Mouse (Mus musculus): ENCODE measurements at regions not wholly inside any gene's neighbourhood (a gene's known extent, or its start where the extent isn't known, plus 50 kb on each side); places are given as distances from the start of the nearest gene placed in this dataset.

GRCm38 (mm10) chr3:43339101-43339500 is 1596.7 kb downstream of the D3Ertd751e start:
- H3K4me2 ChIP-seq (ENCODE audit: low read length) = no peak overlapping the region
- ATAC-seq (replicated peaks; ENCODE audit: low FRiP score, low read depth) = no peak
- H3K36me3 ChIP-seq (ENCODE audit: insufficient read depth, low read length) = no peaks in the 10 kb centered on the region
- TF ChIP-seq CTCF (IDR thresholded peaks at IDR 0.05; ENCODE audit: low read depth) = no peak
- no peaks in the 10 kb centered on the region for H3K4me1 ChIP-seq (replicated peaks; ENCODE audit: insufficient read depth, low read length)
- no peaks in the 10 kb centered on the region for H3K27me3 ChIP-seq (ENCODE audit: insufficient read depth, low read length)
- DNase-seq (ENCODE audit: low spot score) = no peak
- no peak overlapping the region for H3K27ac ChIP-seq
- H3K9ac ChIP-seq (ENCODE audit: low read depth, low read length) = no peak overlapping the region
- H3K9me3 ChIP-seq (replicated peaks; ENCODE audit: low read length) = no peaks in the 10 kb centered on the region
- H3K4me3 ChIP-seq (replicated peaks; ENCODE audit: low read depth, low read length) = no peak overlapping the region
- 82% methylated on average over 4 of the region's 4 CpGs for WGBS

GRCm38 (mm10) chr3:43342928-43343327 is 1600.5 kb downstream of the D3Ertd751e start:
- 88% methylated on average over 1 of the region's 1 CpGs for WGBS
- Histone ChIP-seq H3K36me3 (ENCODE audit: insufficient read depth, low read length) (no peaks in the 10 kb centered on the region), H3K27ac (no peak overlapping the region), H3K4me2 (ENCODE audit: low read length) (no peak overlapping the region), H3K9ac (ENCODE audit: low read depth, low read length) (no peak overlapping the region), H3K4me1 (replicated peaks; ENCODE audit: insufficient read depth, low read length) (no peaks in the 10 kb centered on the region), H3K4me3 (replicated peaks; ENCODE audit: low read depth, low read length) (no peak overlapping the region), H3K27me3 (ENCODE audit: insufficient read depth, low read length) (no peaks in the 10 kb centered on the region), H3K9me3 (replicated peaks; ENCODE audit: low read length) (no peaks in the 10 kb centered on the region)
- ATAC-seq (replicated peaks; ENCODE audit: low FRiP score, low read depth) (no peak), DNase-seq (ENCODE audit: low spot score) (peak; percentile 2)
- TF ChIP-seq CTCF (IDR thresholded peaks at IDR 0.05; ENCODE audit: low read depth) = 0 out of 2 replicates have a peak, but pooled peaks have one; percentile 16

DNA sequence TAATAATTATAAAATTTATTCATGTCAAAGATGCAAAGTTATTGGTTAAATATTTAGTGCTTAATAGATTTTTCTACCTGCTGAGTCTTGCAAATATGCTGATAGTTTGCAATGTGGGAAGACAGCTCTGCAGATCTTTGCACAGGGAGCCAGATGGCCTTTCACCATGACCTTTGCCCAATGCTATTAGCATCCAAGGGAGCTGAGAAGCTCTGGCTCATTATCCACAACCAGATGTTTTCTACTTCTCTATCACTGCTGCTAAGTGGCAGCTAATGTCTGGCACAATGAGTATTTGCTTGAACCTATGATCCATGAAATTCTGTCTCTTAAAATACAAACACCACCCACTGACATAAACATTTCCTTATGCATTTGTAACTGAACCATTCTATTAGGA is 1610.4 kb downstream of the D3Ertd751e start:
- Histone ChIP-seq H3K9me3 (replicated peaks; ENCODE audit: low read length) (no peaks in the 10 kb centered on the region), H3K4me2 (ENCODE audit: low read length) (no peak overlapping the region), H3K4me3 (replicated peaks; ENCODE audit: low read depth, low read length) (no peak overlapping the region), H3K36me3 (ENCODE audit: insufficient read depth, low read length) (no peaks in the 10 kb centered on the region), H3K27me3 (ENCODE audit: insufficient read depth, low read length) (no peaks in the 10 kb centered on the region), H3K4me1 (replicated peaks; ENCODE audit: insufficient read depth, low read length) (no peaks in the 10 kb centered on the region), H3K9ac (ENCODE audit: low read depth, low read length) (no peak overlapping the region), H3K27ac (no peak overlapping the region)
- TF ChIP-seq CTCF (IDR thresholded peaks at IDR 0.05; ENCODE audit: low read depth) = no peak
- ATAC-seq (replicated peaks; ENCODE audit: low FRiP score, low read depth) (no peak), DNase-seq (ENCODE audit: low spot score) (no peak)

DNA sequence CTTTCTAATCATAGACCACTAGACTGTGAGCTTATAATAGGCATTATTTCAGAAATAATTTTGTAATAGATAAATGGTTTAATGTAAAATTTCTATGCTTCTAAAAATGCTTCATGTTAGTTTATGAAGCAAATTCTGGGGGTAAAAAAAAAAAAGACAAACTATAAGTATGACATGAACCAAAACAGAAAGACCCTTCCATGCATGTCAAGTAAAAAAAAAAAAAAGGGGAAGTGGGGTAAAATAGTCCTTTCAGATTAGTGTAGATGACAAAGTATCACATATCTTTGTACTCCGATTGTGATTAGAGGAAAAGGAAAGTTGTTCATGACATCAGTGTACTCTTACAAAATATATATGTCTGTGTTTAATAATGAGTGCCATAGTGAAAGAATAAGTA is 1616.1 kb downstream of the D3Ertd751e start:
- no peaks in the 10 kb centered on the region for H3K9me3 ChIP-seq (replicated peaks; ENCODE audit: low read length)
- no peak overlapping the region for H3K9ac ChIP-seq (ENCODE audit: low read depth, low read length)
- no peaks in the 10 kb centered on the region for H3K36me3 ChIP-seq (ENCODE audit: insufficient read depth, low read length)
- H3K27me3 ChIP-seq (ENCODE audit: insufficient read depth, low read length) = no peaks in the 10 kb centered on the region
- WGBS = 94% methylated on average over 1 of the region's 1 CpGs
- H3K4me3 ChIP-seq (replicated peaks; ENCODE audit: low read depth, low read length) = no peak overlapping the region
- DNase-seq (ENCODE audit: low spot score) (no peak), ATAC-seq (replicated peaks; ENCODE audit: low FRiP score, low read depth) (no peak)
- no peak overlapping the region for H3K4me2 ChIP-seq (ENCODE audit: low read length)
- TF ChIP-seq CTCF (IDR thresholded peaks at IDR 0.05; ENCODE audit: low read depth) = no peak
- no peaks in the 10 kb centered on the region for H3K4me1 ChIP-seq (replicated peaks; ENCODE audit: insufficient read depth, low read length)
- no peak overlapping the region for H3K27ac ChIP-seq

DNA sequence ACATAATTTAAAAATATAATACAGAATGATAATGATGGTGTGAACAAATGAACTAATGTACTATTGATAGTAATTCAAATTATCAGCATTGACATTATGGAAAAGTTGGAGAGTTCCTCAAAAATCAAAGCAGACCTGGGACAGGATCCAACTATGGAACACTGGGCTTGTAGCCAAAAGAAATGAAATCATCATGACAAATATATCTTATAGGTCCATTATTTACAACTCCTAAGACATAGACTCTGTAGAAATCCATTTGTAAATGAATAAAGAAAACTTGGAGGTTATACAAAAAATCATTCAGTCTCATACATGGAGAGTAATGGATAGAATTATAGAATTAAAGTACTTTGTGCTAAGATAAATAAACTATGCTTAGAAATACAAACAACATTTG is 1657.5 kb downstream of the D3Ertd751e start:
- no peaks in the 10 kb centered on the region for H3K9me3 ChIP-seq (replicated peaks; ENCODE audit: low read length)
- no peak overlapping the region for H3K9ac ChIP-seq (ENCODE audit: low read depth, low read length)
- ATAC-seq (replicated peaks; ENCODE audit: low FRiP score, low read depth) (no peak), DNase-seq (ENCODE audit: low spot score) (peak; percentile 10)
- TF ChIP-seq CTCF (IDR thresholded peaks at IDR 0.05; ENCODE audit: low read depth) = no peak
- H3K4me2 ChIP-seq (ENCODE audit: low read length) = no peak overlapping the region
- no peaks in the 10 kb centered on the region for H3K36me3 ChIP-seq (ENCODE audit: insufficient read depth, low read length)
- no peak overlapping the region for H3K4me3 ChIP-seq (replicated peaks; ENCODE audit: low read depth, low read length)
- no peaks in the 10 kb centered on the region for H3K4me1 ChIP-seq (replicated peaks; ENCODE audit: insufficient read depth, low read length)
- H3K27ac ChIP-seq = no peak overlapping the region
- no peaks in the 10 kb centered on the region for H3K27me3 ChIP-seq (ENCODE audit: insufficient read depth, low read length)

- Histone ChIP-seq H3K9me3 (replicated peaks; ENCODE audit: low read length) (no peaks in the 10 kb centered on the region), H3K27ac (no peak overlapping the region), H3K27me3 (ENCODE audit: insufficient read depth, low read length) (no peaks in the 10 kb centered on the region), H3K36me3 (ENCODE audit: insufficient read depth, low read length) (no peaks in the 10 kb centered on the region), H3K4me1 (replicated peaks; ENCODE audit: insufficient read depth, low read length) (no peaks in the 10 kb centered on the region), H3K9ac (ENCODE audit: low read depth, low read length) (no peak overlapping the region), H3K4me2 (ENCODE audit: low read length) (no peak overlapping the region), H3K4me3 (replicated peaks; ENCODE audit: low read depth, low read length) (no peak overlapping the region)
- TF ChIP-seq CTCF (IDR thresholded peaks at IDR 0.05; ENCODE audit: low read depth) = no peak
- WGBS = 73% methylated on average over 1 of the region's 1 CpGs
- DNase-seq (ENCODE audit: low spot score) (no peak), ATAC-seq (replicated peaks; ENCODE audit: low FRiP score, low read depth) (no peak)
These were observed 1682.5 kb downstream of the D3Ertd751e start for GRCm38 (mm10) chr3:43424886-43425285.

DNA sequence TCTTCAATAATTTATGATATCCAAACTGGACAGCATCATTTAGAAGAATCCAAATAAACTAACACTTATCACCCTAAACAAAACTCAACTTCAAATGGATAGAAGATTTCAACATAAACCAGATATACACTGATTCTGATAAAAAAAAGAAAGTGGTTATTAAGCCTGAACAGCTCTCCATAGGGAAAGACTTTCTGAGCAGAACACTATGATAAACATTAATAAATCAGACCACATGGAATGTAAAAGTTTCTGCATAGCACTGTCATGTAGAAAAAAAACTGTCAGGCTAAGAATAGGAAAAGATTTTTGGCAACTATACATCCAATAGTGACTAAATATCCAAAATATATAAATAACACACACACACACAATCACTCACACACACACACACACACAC is 1684.3 kb downstream of the D3Ertd751e start:
- Histone ChIP-seq H3K36me3 (ENCODE audit: insufficient read depth, low read length) (no peaks in the 10 kb centered on the region), H3K27ac (no peak overlapping the region), H3K9me3 (replicated peaks; ENCODE audit: low read length) (no peaks in the 10 kb centered on the region), H3K9ac (ENCODE audit: low read depth, low read length) (no peak overlapping the region), H3K27me3 (ENCODE audit: insufficient read depth, low read length) (no peaks in the 10 kb centered on the region), H3K4me3 (replicated peaks; ENCODE audit: low read depth, low read length) (no peak overlapping the region), H3K4me1 (replicated peaks; ENCODE audit: insufficient read depth, low read length) (no peaks in the 10 kb centered on the region), H3K4me2 (ENCODE audit: low read length) (no peak overlapping the region)
- no peak for ATAC-seq (replicated peaks; ENCODE audit: low FRiP score, low read depth)
- peak; percentile 2 for DNase-seq (ENCODE audit: low spot score)
- no peak for TF ChIP-seq CTCF (IDR thresholded peaks at IDR 0.05; ENCODE audit: low read depth)

Measured in kidney, postnatal 0 days (tissue).